Mouse (Mus musculus) c-Kit-positive CD71-positive TER-119-negative erythroid progenitor cells, embryonic 14.5 days (primary cell): Measurements from ENCODE around the gene Prkn.

ENCODE experiments used
- DNase-seq: peaks from one replicate; pipeline ENCODE4 v3.0.0-alpha.2; 2013; ENCODE audit warnings: low read depth

Prkn gene

DNA sequence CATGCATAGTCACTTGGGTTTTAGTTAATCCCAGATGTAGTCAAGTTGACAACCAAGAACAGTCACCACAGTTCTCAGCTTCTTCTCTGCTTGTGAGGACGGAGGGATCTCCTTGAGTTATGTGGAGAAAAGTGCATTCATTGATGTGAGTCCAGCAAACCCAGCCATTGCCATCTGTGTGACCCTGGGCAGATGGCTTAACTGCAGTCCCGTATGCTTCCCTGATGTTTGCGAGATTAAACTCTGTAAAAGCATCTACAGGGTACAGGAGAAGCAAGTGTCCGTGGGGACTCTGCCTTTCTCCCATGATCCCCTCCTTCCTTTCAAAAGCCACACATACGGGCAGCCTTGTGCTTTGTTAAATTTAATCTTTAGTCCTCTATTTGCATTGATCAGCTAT lies 157.1 kb downstream of the Prkn start:
- no peak for DNase-seq

DNA sequence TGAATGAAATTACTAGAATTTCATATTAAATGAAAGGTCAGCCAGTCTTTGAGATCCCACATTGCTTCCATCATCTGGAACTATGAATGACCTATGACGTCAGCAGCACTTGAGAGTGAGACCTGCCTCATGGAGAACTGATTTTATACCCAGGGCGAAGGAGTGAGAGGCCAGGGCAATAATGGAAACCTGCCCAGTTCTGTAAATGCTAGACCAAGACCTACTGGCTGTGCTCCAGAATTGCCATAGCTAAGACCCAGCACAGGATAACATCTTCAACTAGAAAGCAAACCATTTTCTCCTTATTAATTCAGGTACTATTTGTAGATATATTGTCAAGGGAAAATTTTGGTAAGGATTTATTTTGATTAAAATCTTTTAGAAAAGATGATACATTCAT lies 183.2 kb downstream of the Prkn start:
- DNase-seq = no peak

DNA sequence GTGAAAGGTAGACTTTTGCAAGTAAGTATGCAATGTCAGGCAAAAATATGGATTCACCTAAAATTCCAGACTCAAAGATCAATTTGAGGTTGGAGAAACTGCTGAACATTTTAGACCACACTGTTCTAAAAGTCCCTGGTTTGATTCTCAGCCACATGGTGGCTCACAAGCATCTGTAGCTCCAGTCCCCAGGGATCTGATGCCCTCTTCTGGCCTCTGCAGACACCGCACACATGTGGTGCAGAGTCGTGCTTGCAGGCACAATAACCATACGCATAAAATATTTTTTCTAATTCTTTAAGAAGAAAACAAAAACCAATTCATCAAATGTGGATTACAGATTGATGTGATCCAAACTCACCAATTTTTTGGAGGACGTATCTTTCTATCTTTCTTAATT lies 189.2 kb downstream of the Prkn start:
- DNase-seq = no peak

GRCm38 (mm10) chr17:11030936-11031335 lies 190.8 kb downstream of the Prkn start:
- no peak for DNase-seq

GRCm38 (mm10) chr17:11032366-11032765 lies 192.2 kb downstream of the Prkn start:
- no peak for DNase-seq

GRCm38 (mm10) chr17:11033594-11033993 lies 193.4 kb downstream of the Prkn start:
- no peak for DNase-seq

GRCm38 (mm10) chr17:11038272-11038671 lies 198.1 kb downstream of the Prkn start:
- DNase-seq = no peak

- no peak for DNase-seq
These were observed 218.8 kb downstream of the Prkn start for GRCm38 (mm10) chr17:11058986-11059385.

- no peak for DNase-seq
These were observed 227.0 kb downstream of the Prkn start for GRCm38 (mm10) chr17:11067076-11067703.

- DNase-seq = no peak
These were observed 227.7 kb downstream of the Prkn start for GRCm38 (mm10) chr17:11067704-11068475.

- no peak for DNase-seq
These were observed 230.8 kb downstream of the Prkn start for GRCm38 (mm10) chr17:11070996-11071395.

DNA sequence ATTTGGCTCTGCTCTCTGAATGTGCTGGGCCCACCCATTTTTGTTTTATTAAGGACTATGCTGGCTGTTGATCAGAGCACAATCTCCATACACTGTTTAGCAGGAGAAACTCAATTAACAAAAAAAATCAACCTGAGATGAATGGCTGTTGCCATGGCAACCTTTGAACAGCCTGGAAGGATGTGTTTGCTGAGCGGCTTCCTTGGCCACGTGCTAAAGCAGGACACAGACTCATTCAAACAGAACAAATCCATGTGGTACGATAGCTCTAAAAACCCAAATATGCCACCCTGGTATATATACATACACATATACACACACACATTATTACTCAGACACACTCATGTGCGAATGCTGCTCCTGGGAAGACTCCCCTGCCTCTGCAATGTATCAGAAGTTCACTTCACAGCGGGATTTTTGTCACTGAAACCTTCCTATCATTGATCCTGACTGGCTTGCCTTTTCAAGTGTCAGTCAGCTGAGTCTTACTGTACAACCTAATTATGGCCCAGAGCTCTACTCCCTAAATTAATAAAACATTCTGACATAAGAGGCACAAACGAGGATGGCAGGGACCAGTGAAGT lies 236.2 kb downstream of the Prkn start:
- DNase-seq = no peak

DNA sequence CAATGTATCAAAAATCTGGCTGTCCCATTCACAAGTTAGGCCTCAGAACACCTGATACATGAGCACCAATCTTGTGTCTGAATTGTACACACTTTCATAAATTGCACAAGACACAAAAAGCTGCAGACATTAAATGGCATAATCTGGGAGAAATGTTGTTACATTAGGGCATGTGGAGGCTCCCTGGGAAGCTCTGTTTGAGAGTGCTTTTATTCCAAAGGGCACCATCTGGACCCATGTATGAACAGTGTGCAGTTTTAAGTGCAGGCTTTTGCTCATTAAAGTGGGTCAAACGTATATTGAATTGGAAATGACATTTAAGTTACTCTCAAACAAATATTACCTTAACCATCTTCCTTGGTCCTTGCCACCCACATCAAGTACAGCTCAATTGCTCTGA lies 246.3 kb downstream of the Prkn start:
- no peak for DNase-seq

DNA sequence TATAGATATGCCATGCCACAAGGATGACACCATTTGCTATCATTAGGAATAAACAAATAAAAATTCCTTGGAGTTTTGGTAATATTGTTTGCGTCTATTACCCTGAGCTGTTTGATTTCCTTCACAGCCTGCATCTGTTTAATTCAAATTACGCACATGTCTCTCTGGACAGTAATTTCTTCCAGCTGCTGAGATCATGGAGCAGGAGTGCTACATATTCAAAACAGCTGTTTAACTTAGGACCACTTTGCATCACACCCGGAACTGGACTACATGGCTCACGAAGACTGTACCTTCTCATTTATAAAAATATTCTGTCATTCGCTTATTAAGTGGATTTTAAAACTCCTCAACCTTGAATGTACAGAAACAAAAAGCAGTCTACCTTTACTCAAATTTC lies 246.9 kb downstream of the Prkn start:
- DNase-seq = no peak

DNA sequence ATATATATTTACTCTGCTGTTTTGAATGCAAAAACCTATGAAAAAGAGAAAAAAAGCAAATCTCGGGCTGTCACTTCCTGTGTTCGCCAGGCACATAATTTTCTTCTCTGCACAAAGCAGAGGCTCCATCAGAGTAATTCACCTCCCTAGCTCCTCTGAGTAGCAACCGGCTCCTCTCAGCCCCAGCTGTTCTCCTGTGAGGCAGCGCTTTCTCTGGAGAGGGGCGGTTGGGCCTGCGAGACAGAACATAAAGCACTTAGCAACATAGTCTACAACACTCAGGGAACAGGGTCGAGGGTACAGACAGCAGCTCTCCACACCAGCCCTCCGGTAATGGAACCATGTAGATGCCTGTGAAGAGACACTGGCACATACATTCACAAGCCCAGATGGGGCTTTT lies 247.6 kb downstream of the Prkn start:
- DNase-seq = no peak

DNA sequence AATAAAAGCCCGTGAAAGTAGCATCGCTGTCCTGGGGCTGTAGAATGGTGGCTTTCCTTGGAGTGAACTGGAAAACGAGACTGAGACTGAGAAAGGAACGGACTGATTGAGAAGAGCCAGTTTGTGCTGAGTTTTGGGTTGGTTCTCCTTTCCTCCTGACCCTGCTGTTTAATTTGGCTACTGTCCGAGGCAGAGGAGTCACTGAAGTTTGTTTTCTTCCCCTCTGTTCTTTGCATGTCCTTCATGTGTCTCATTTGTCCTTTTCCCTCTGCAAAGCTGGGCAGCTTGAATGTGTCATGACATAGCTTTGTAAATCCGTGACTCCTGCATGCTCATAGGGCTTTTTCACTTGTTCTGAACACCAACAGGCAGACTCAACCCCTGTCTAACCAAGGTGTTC lies 249.2 kb downstream of the Prkn start:
- DNase-seq = no peak

DNA sequence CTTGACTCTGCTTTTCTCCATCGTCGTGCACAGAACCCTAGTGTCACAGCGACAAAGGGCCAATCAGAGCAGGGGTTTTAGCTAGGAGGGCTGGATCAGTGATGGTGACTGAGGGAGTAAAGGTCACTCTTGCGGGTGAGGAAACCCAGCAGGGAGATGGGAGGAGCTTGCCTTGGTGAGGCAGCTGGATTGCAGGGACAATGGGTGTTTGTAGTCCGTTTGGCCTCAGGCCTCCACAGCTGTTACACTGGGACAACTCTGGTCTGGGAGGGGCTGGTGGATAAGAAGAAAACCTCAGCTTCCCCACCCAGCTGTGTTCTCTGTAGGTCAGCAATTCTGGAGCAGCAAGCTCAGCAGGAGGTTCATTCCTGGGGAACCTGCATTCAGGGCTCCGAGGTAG lies 252.7 kb downstream of the Prkn start:
- no peak for DNase-seq

DNA sequence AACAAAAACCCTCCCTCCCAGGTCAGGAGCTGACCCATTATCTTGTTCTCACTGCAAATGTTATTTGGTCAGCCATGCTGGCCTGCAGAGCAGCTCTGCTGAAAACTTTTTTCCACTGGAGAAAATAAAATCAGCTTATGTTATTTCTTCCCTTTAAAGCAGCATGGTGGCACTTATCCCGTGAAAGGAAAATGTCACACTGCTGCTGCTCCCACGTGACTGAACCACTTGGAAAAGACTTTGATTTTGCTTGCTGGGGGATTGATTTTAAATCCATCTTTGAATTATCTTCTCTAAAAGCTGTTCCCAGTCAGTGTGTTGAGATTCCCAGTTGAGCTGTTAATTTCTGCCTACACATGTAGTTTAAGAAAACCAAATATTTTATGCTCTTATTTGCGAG lies 253.1 kb downstream of the Prkn start:
- no peak for DNase-seq

DNA sequence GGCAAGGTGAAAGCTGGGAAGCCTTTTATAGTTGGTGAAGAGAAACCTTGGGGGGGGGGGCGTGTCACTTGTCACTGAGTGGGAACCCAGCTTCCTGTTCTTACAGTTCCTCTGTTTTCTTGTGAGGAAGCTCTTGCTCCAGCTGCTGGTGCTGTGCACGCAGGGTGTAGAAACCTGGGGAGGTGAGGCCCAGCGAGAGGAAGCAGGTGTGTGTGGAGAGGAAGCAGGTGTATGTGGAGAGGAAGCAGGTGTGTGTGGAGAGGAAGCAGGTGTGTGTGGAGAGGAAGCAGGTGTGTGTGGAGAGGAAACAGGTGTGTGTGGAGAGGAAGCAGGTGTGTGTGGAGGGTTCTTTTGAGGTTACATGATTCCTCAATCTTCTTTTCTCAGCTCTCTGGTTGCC lies 266.8 kb downstream of the Prkn start:
- no peak for DNase-seq

- no peak for DNase-seq
These were observed 267.7 kb downstream of the Prkn start for GRCm38 (mm10) chr17:11107916-11108315.

GRCm38 (mm10) chr17:11117508-11117907 lies 277.3 kb downstream of the Prkn start:
- no peak for DNase-seq

DNA sequence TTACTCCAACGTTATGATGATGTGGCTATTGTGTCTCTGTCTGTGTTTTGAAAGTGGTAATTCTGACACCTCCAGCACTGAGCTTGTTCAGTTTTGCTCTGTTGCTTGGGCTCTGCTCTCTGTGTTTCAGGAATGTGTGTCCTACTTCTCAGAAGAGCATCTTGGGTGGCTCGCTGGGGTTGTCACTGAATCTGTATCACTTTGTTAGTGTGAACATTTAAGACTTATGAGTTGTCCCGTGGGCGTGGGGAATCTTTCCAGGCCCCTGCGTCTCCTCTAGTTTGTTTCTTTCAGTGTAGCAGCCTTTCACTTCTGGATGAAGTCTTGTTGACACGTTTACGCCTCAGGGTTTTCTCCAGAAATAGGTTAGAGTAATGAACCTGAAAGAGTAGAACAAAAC lies 283.9 kb downstream of the Prkn start:
- DNase-seq = no peak

GRCm38 (mm10) chr17:11127217-11127616 lies 287.0 kb downstream of the Prkn start:
- DNase-seq = no peak

GRCm38 (mm10) chr17:11130919-11131318 lies 290.7 kb downstream of the Prkn start:
- DNase-seq = no peak
